In the genomic region with DNA sequence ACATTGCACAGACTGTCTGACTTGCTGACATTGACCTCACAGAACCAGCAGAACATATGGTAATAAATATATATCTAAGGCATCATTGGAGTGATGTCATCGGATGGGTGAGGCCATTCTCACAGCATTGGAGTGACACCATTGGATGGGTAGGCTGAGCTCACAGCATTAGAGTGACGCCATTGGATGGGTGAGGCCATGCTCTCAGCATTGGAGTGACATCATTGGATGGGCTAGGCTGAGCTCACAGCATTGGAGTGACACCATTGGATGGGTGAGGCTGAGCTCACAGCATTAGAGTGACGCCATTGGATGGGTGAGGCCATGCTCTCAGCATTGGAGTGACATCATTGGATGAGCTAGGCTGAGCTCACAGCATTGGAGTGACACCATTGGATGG, we compare ENCODE assay signal across 5 mouse cellular contexts.
ATAC-seq lines count a peak whose summit lies in the region.
"Not testable (repeated sequence)": the region's sequence is repeated elsewhere in the genome, so short reads cannot be mapped to it uniquely, and the experiment has no call there.

No protein-coding gene starts in this region.

- not testable (repeated sequence) for H3K27ac ChIP-seq in hindbrain, embryonic 13.5 days; hindbrain, embryonic 16.5 days (ENCODE audit: low read depth, low read length); midbrain, embryonic 16.5 days (ENCODE audit: low read length); stomach, embryonic 14.5 days (ENCODE audit: low read length)

- 93% methylated on average over 3 of the region's 3 CpGs for WGBS in hindbrain, embryonic 13.5 days
- WGBS in hindbrain, embryonic 16.5 days: 93% methylated on average over 3 of the region's 3 CpGs
- WGBS in midbrain, embryonic 16.5 days: 93% methylated on average over 3 of the region's 3 CpGs
- 91% methylated on average over 3 of the region's 3 CpGs for WGBS in stomach, embryonic 14.5 days

- H3K9me3 ChIP-seq in hindbrain, embryonic 13.5 days; hindbrain, embryonic 16.5 days (ENCODE audit: control insufficient read depth, low read length); midbrain, embryonic 16.5 days (replicated peaks; ENCODE audit: control insufficient read depth, low read length, poor library complexity, severe bottlenecking); stomach, embryonic 14.5 days (ENCODE audit: control insufficient read depth, low read depth, low read length): not testable (repeated sequence)

- ATAC-seq in cerebellum, adult (ENCODE audit: insufficient number of reproducible peaks, low FRiP score, low TSS enrichment): peak; percentile 55
- peak; percentile 46 for ATAC-seq in hindbrain, embryonic 13.5 days (ENCODE audit: low FRiP score)
- ATAC-seq in hindbrain, embryonic 16.5 days: peak; percentile 52; the same call in 1 of the 2 replicates
- 0 out of 2 replicates have a peak, but pooled peaks have one; percentile 45 for ATAC-seq in midbrain, embryonic 16.5 days
- 0 out of 2 replicates have a peak, but pooled peaks have one; percentile 23 for ATAC-seq in stomach, embryonic 14.5 days (ENCODE audit: insufficient number of reproducible peaks, insufficient read depth, low FRiP score, low read depth)

- not testable (repeated sequence) for H3K9ac ChIP-seq in hindbrain, embryonic 13.5 days; hindbrain, embryonic 16.5 days (ENCODE audit: low read depth, low read length); midbrain, embryonic 16.5 days (ENCODE audit: low read depth, low read length); stomach, embryonic 14.5 days (replicated peaks; ENCODE audit: low read depth, low read length)

- H3K4me1 ChIP-seq in hindbrain, embryonic 13.5 days (replicated peaks); hindbrain, embryonic 16.5 days (ENCODE audit: control insufficient read depth, insufficient read depth, low read depth, low read length); midbrain, embryonic 16.5 days (ENCODE audit: control insufficient read depth, insufficient read depth, low read length); stomach, embryonic 14.5 days (ENCODE audit: control insufficient read depth, insufficient read depth, low read length): not testable (repeated sequence)

- not testable (repeated sequence) for H3K27me3 ChIP-seq in hindbrain, embryonic 13.5 days; hindbrain, embryonic 16.5 days (replicated peaks; ENCODE audit: control insufficient read depth, insufficient read depth, low read length); midbrain, embryonic 16.5 days (ENCODE audit: control insufficient read depth, insufficient read depth, low read depth, low read length); stomach, embryonic 14.5 days (ENCODE audit: control insufficient read depth, insufficient read depth, low read length)

- not testable (repeated sequence) for H3K4me3 ChIP-seq in hindbrain, embryonic 13.5 days; hindbrain, embryonic 16.5 days (ENCODE audit: low read length); midbrain, embryonic 16.5 days (ENCODE audit: low read depth, low read length); stomach, embryonic 14.5 days (ENCODE audit: low read depth, low read length)

- H3K36me3 ChIP-seq in hindbrain, embryonic 13.5 days; hindbrain, embryonic 16.5 days (ENCODE audit: control insufficient read depth, insufficient read depth, low read length); midbrain, embryonic 16.5 days (ENCODE audit: control insufficient read depth, insufficient read depth, low read length); stomach, embryonic 14.5 days (ENCODE audit: control insufficient read depth, insufficient read depth, low read length): not testable (repeated sequence)

- not testable (repeated sequence) for H3K4me2 ChIP-seq in hindbrain, embryonic 13.5 days; hindbrain, embryonic 16.5 days (ENCODE audit: low read length); midbrain, embryonic 16.5 days (ENCODE audit: low read length); stomach, embryonic 14.5 days (replicated peaks; ENCODE audit: low read depth, low read length)
